Mouse (Mus musculus): ENCODE measurements around the gene Slc25a12. TPM values are rescaled to one million over a fixed set of nuclear protein-coding genes. Genes with fewer than 3 reads are reported as not detected.

Slc25a12 gene
- polyA plus RNA-seq, 1 experiment from 2014 or later, result 27.3 TPM

DNA sequence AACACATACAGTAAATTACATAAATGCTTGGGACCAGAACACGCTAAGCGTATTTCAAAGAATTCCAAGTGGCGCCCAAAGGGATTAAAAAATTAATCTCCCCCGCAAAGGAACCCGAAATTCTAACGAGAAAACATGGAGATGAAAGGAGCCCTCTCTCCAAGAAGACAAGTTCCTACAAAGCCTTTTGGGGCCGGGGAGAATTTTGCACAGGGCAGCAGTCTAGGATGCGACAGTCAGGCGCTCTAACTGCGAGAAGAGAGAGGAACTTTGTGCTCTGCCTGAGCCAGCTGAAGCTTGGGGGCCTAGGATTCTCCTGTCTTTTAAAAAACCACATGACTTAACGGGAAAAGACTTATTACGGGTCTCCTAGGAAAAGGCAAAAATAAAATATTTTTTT is 71.7 kb downstream of the Slc25a12 start:
- Histone ChIP-seq H3K9ac (no peak overlapping the region), H3K4me2 (replicated peaks) (no peak overlapping the region), H3K4me1 (replicated peaks) (no peaks in the 10 kb centered on the region), H3K36me3 (no peaks in the 10 kb centered on the region), H3K4me3 (replicated peaks) (no peak overlapping the region), H3K27me3 (replicated peaks) (no peaks in the 10 kb centered on the region), H3K9me3 (no peaks in the 10 kb centered on the region), H3K27ac (no peak overlapping the region)
- 85% methylated on average over 12 of the region's 12 CpGs for WGBS
- no peak for ATAC-seq

DNA sequence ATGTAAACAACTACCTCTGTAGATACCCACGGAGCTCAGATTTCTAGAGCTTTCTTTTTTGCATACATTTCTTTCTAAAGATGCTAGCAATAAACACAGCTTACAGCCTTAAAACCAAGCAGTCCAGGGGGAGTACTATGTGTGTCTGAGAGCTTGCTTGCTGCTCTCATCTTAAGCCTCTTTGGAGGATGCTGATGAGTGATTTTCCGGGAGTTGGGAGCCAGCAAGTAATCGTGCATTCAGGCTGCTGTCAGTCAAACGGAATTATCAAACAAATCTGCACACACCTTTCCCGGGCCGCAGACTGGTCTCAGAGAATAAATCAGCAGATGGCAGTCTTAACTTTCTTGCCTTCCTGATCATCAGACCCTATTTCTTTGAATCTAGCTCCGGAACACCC is 73.1 kb downstream of the Slc25a12 start:
- Histone ChIP-seq H3K4me3 (replicated peaks) (no peak overlapping the region), H3K27me3 (replicated peaks) (no peaks in the 10 kb centered on the region), H3K9me3 (no peaks in the 10 kb centered on the region), H3K4me1 (replicated peaks) (no peaks in the 10 kb centered on the region), H3K27ac (no peak overlapping the region), H3K9ac (no peak overlapping the region), H3K4me2 (replicated peaks) (no peak overlapping the region), H3K36me3 (no peaks in the 10 kb centered on the region)
- ATAC-seq, result no peak
- 22% methylated on average over 7 of the region's 7 CpGs for WGBS

DNA sequence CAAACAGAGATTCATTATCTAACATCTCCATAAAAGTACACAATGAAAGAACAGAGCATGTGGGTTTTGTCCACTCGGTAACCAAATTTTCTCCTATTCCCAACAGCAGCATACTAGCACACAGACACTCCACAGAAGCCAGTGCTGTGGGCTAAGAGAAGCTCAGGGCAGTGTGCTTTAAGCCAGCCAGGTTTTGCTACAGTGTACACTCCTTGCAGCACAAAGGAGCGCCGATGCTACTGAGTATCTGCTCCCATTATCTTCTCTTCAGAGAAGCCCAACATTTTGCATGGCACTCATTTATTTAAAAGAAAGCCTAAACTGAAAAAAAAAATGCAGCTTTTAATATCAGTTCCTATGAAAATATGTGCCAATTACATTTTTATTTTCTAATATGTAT is 73.6 kb downstream of the Slc25a12 start:
- Histone ChIP-seq H3K4me3 (replicated peaks) (no peak overlapping the region), H3K9ac (no peak overlapping the region), H3K4me1 (replicated peaks) (no peaks in the 10 kb centered on the region), H3K27me3 (replicated peaks) (no peaks in the 10 kb centered on the region), H3K27ac (no peak overlapping the region), H3K9me3 (no peaks in the 10 kb centered on the region), H3K36me3 (no peaks in the 10 kb centered on the region), H3K4me2 (replicated peaks) (no peak overlapping the region)
- no peak for ATAC-seq
- 64% methylated on average over 3 of the region's 3 CpGs for WGBS

DNA sequence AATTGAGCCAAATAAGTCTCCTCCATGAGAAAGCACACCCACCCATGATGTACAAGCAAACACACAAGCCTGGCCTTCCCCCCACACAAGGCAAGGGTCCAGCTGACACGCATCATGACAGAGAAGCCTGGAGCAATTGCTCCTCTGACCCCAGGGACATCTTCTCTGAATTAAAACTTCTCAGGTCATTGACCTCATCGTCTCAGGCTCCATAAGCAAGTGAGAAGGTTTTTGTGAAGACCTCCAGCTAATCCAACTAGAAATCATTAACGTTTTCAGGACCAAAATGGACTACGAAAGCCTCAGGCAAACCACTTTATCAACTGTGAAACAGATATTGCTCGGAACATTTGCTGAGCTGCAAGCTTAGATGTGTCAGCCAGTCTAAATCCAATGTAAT is 76.0 kb downstream of the Slc25a12 start:
- H3K4me3 ChIP-seq (replicated peaks), result no peak overlapping the region
- no peaks in the 10 kb centered on the region for H3K9me3 ChIP-seq
- no peak for ATAC-seq
- H3K36me3 ChIP-seq, result no peaks in the 10 kb centered on the region
- H3K27me3 ChIP-seq (replicated peaks), result no peaks in the 10 kb centered on the region
- H3K4me2 ChIP-seq (replicated peaks), result no peak overlapping the region
- H3K4me1 ChIP-seq (replicated peaks), result no peaks in the 10 kb centered on the region
- 47% methylated on average over 5 of the region's 5 CpGs for WGBS
- H3K27ac ChIP-seq, result no peak overlapping the region
- H3K9ac ChIP-seq, result no peak overlapping the region

DNA sequence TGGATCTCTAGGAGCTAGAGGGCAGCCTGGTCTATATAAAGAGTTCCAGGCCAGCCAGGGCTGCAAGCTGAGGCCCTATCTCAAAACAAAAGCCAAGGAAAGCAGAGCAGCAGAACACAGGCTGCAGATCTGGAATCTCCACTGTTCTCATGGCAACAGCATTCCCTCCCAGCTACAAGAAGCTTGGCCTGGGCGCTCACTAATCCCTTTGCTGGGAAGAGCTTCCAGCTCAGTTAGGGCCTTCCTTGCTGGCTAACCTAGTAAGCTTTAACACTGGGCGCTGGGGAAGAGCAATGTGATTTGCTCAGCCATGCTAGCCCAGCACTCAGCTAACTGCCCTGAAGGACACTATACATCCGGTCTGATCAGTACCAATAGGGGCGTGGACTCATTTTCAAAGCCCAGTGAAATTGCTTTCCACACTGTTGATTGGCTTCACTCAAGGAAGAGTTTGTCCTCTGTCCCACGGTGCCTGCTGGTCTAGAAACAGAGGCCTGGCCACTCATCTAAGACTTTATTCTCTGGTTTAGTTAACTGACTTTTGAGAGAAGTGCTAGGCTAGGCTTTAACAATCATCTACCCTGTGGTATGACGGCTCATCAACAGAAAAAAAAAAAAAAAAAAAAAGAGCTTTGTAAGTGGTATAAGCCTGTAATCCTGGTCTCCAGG is 77.3 kb downstream of the Slc25a12 start:
- Histone ChIP-seq H3K4me2 (replicated peaks) (no peak overlapping the region), H3K27me3 (replicated peaks) (no peaks in the 10 kb centered on the region), H3K36me3 (no peaks in the 10 kb centered on the region), H3K9ac (no peak overlapping the region), H3K4me3 (replicated peaks) (no peak overlapping the region), H3K9me3 (no peaks in the 10 kb centered on the region), H3K27ac (no peak overlapping the region), H3K4me1 (replicated peaks) (no peaks in the 10 kb centered on the region)
- no peak for ATAC-seq
- WGBS, result 59% methylated on average over 6 of the region's 6 CpGs

DNA sequence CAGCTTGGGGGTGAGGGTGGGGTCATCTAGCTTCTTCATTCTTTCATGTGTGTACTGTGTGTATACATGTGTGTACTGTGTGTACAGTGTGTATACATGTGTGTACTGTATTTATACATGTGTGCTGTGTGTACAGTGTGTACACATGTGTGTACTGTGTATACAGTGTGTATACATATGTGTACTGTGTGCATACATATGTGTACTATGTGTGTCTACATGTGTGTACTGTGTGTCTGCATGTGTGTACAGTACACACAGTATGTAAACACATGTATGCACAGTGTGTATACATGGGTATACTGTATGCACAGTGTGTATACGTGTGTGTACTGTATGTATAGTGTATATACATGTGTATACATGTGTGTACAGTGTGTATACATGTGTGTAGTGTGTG is 85.6 kb downstream of the Slc25a12 start:
- WGBS, result 71% methylated on average over 1 of the region's 1 CpGs
- Histone ChIP-seq H3K9ac (no peak overlapping the region), H3K27ac (no peak overlapping the region), H3K4me2 (replicated peaks) (no peak overlapping the region), H3K27me3 (replicated peaks) (no peaks in the 10 kb centered on the region), H3K9me3 (no peaks in the 10 kb centered on the region), H3K4me1 (replicated peaks) (no peaks in the 10 kb centered on the region), H3K4me3 (replicated peaks) (no peak overlapping the region), H3K36me3 (no peaks in the 10 kb centered on the region)
- ATAC-seq, result no peak

DNA sequence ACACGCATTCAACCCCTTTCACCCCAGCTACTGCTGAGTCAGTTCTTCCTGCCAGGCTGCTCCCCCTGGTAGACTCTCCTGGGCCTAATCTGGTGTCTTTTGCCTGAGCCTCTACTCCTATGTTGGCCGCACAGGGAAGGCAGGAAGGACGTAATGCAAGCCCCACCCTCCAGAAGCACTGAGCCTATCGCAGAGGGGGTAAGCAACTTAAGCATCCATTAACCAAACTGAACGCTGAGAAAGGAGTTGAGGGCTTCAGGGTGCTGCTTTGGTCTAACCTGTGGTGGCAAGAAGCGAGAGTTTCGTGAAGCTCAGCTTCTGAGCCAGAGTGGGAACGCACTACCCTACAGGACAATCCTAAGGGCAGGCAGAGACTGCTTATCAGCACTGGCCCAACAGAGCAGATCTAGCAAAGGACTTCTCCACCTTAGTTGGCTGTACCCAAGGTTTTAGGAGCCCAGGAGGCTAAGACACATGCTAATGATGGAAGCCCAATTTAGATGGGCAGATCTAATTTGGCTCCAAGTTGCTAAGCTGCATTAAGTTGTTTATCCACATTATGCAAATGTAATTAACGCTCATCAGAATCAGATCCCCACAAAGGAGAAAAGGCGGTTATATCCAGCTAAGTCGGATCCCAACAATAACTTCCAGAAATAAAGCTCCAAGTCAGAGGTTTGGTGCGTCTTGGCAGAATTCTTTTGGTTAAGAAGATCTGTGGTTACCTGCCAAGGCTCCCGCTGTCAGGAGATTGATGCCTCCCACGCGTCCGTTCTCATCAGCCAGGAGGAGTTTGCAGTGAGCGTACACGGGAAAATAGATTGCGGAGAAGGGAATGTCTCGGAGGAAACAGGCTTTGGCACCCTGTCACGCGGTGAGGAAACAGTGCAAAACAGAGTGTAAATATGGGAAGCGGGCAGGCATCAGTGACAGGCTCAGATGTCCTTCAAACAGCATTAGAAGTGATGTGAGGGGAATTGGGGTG is 88.5 kb downstream of the Slc25a12 start:
- ATAC-seq, result no peak
- H3K4me3 ChIP-seq (replicated peaks), result no peak overlapping the region
- H3K27me3 ChIP-seq (replicated peaks), result no peaks in the 10 kb centered on the region
- H3K4me2 ChIP-seq (replicated peaks), result no peak overlapping the region
- H3K4me1 ChIP-seq (replicated peaks), result no peaks in the 10 kb centered on the region
- no peak overlapping the region for H3K9ac ChIP-seq
- H3K36me3 ChIP-seq, result no peaks in the 10 kb centered on the region
- WGBS, result 73% methylated on average over 23 of the region's 23 CpGs
- no peak overlapping the region for H3K27ac ChIP-seq
- H3K9me3 ChIP-seq, result no peaks in the 10 kb centered on the region

DNA sequence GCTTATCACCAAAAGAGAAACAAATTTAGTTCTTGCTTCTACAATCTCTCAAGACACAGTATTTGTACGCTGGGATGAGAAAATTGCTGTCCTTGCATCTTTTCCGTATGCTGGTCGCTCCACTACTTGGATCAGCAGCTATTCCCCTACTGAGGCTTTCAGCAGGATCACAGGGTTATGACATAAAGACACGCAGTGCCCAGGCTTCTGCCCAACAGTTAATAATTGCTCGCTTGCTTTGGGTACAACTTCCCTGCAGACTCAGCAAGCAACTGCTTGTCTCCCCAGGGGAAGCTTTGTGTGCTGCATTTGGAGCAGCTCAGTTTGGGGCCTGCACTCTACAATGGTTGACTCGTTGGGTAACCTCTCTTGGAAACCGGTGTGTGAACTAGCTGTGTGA is 91.8 kb downstream of the Slc25a12 start:
- no peaks in the 10 kb centered on the region for H3K27me3 ChIP-seq (replicated peaks)
- H3K4me3 ChIP-seq (replicated peaks), result no peak overlapping the region
- WGBS, result 84% methylated on average over 7 of the region's 7 CpGs
- no peak for ATAC-seq
- no peaks in the 10 kb centered on the region for H3K4me1 ChIP-seq (replicated peaks)
- H3K36me3 ChIP-seq, result no peaks in the 10 kb centered on the region
- H3K9ac ChIP-seq, result no peak overlapping the region
- H3K4me2 ChIP-seq (replicated peaks), result no peak overlapping the region
- no peaks in the 10 kb centered on the region for H3K9me3 ChIP-seq
- H3K27ac ChIP-seq, result no peak overlapping the region

DNA sequence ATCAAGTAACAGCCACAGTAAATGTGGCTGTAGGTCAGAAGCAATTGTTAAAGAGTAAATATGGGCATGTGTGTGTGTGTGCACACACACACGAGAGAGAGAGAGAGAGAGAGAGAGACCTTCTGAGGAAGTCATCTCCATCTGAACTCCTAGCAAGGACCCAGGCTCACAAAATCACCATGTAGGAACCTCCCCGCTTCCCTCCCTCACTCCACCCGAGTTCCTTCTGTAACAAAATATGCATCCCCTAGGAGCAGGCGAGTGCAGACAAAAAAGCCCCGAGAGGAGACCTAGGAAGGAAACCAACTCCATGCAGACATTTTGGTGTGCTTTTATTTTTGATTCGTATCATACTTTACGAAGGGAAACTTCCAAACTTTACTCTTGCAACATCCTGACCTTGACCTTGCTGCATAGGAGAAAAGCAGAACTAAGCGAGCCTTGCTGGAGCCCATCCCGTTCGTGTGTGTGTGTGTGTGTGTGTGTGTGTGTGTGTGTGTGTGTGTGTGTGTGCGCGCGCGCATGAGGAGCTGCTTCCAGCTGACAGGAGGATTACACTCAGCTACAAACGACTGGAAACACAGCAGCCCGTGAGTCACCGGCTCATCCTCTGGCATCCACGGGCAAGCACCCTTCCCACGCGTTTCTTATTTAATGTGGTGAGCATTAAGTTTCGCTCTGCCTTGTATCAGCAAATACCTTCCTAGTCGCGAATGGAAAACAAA is 93.4 kb downstream of the Slc25a12 start:
- Histone ChIP-seq H3K4me3 (replicated peaks) (0 out of 2 replicates have a peak overlapping the region, but pooled peaks have one; percentile 12), H3K27ac (no peak overlapping the region), H3K4me1 (replicated peaks) (no peaks in the 10 kb centered on the region), H3K27me3 (replicated peaks) (no peaks in the 10 kb centered on the region), H3K4me2 (replicated peaks) (peak overlapping the region; percentile 37), H3K9ac (no peak overlapping the region), H3K36me3 (no peaks in the 10 kb centered on the region), H3K9me3 (no peaks in the 10 kb centered on the region)
- 45% methylated on average over 23 of the region's 23 CpGs for WGBS
- ATAC-seq, result no peak

DNA sequence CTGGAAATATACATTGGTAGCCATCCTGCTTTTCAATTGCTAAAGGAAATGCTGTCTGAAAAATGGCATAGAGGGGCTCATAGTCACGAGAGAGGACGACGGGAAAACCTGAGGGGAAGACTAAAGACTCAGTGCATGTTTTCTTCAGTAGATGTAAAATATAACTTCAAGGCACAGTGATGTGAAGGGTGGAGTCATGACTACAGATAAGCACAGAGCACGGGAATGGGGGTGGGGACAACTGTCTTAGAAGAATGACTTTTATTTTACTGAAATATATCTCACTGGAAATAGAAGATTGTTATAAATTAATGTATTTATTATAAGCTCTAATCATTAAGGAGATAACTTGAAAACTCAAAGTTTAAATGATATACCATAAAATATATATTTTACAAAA is 97.5 kb downstream of the Slc25a12 start:
- H3K4me3 ChIP-seq (replicated peaks), result no peak overlapping the region
- no peak overlapping the region for H3K4me2 ChIP-seq (replicated peaks)
- ATAC-seq, result no peak
- H3K9me3 ChIP-seq, result no peaks in the 10 kb centered on the region
- 68% methylated on average over 4 of the region's 4 CpGs for WGBS
- H3K27me3 ChIP-seq (replicated peaks), result no peaks in the 10 kb centered on the region
- no peaks in the 10 kb centered on the region for H3K4me1 ChIP-seq (replicated peaks)
- no peak overlapping the region for H3K27ac ChIP-seq
- no peak overlapping the region for H3K9ac ChIP-seq
- H3K36me3 ChIP-seq, result peaks cover 8% of the 10 kb centered on the region; the same call in 1 of the 2 replicates

DNA sequence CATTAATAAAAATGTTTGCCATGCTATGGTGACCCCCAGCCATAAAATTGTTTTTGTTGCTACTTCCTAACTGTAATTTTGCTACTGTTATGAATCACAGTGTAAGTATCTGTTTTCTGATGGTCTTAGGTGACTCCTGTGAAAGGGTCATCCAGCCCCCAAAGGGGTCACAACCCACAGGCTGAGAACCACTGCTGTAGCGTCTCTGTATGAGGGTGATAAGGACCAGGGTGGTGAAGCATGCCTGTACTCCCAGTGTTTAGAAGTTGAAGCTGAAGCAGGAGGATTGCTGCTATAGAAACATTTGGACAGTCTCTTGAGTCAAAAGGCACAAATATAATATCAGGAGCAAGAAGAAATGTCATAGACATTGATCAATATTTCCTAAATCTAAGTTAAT is 98.2 kb downstream of the Slc25a12 start:
- H3K27me3 ChIP-seq (replicated peaks), result no peaks in the 10 kb centered on the region
- no peak overlapping the region for H3K9ac ChIP-seq
- no peak overlapping the region for H3K4me2 ChIP-seq (replicated peaks)
- no peaks in the 10 kb centered on the region for H3K4me1 ChIP-seq (replicated peaks)
- WGBS, result 39% methylated on average over 1 of the region's 1 CpGs
- no peaks in the 10 kb centered on the region for H3K9me3 ChIP-seq
- H3K36me3 ChIP-seq, result peaks cover 15% of the 10 kb centered on the region; the same call in 1 of the 2 replicates
- H3K27ac ChIP-seq, result no peak overlapping the region
- ATAC-seq, result no peak
- no peak overlapping the region for H3K4me3 ChIP-seq (replicated peaks)

DNA sequence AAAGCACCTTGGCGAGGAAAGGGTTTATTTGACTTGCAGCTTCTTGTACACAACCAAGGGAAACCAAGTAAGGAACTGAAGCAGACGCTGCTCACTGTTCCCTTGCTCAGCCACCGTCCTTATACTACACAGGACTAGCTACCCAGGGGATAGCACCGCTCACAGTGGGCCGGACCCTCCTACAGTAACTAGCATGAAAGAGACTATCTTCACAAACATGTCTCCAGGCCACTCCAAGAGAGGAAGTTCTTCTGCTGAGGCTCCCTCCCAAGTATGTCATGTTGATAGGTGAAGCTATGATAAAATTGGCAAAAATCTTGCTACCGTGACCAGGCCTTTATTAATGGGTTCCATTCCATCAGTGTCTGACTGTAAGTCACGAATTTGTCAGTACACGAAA is 98.9 kb downstream of the Slc25a12 start:
- H3K27ac ChIP-seq, result no peak overlapping the region
- H3K9ac ChIP-seq, result no peak overlapping the region
- H3K4me1 ChIP-seq (replicated peaks), result no peaks in the 10 kb centered on the region
- no peak overlapping the region for H3K4me3 ChIP-seq (replicated peaks)
- H3K36me3 ChIP-seq, result peaks cover 15% of the 10 kb centered on the region; the same call in 1 of the 2 replicates
- no peak for ATAC-seq
- no peaks in the 10 kb centered on the region for H3K27me3 ChIP-seq (replicated peaks)
- H3K4me2 ChIP-seq (replicated peaks), result no peak overlapping the region
- no peaks in the 10 kb centered on the region for H3K9me3 ChIP-seq
- WGBS, result 92% methylated on average over 8 of the region's 8 CpGs
